Mouse (Mus musculus) T-helper 2 cell (primary cell): ENCODE results near the gene C2cd2.

ENCODE experiments used
- in situ Hi-C: fragments of 300-600 bp; cut with MboI, MseI; formaldehyde crosslinking; loops from one replicate; pipeline ENCODE4 v1.15.1; 2025; ENCODE audit warnings: high pct_unique_total_duplicates

The C2cd2 gene

GRCm38 (mm10) chr16:97962151-97962948 is at the start of gene C2cd2, which contains the start of gene Zbtb21:
Gene C2cd2 (minus strand): TSS chr16:97962598.
Gene Zbtb21 (minus strand): TSS chr16:97962622.
- in situ Hi-C loops = loop anchor here (5.0 to 10.0 kb wide), 2 partner anchors 35 to 108 kb away; partner anchors contain the start of genes B230307C23Rik and Prdm15

- in situ Hi-C loops = loop anchor here (5.0 to 10.0 kb wide), 2 partner anchors 35 to 143 kb away; partner anchors contain the start of genes C2cd2, Prdm15 and Zbtb21
Observed at GRCm38 (mm10) chr16:97997383-97997731, 35.0 kb upstream of the C2cd2 start.

DNA sequence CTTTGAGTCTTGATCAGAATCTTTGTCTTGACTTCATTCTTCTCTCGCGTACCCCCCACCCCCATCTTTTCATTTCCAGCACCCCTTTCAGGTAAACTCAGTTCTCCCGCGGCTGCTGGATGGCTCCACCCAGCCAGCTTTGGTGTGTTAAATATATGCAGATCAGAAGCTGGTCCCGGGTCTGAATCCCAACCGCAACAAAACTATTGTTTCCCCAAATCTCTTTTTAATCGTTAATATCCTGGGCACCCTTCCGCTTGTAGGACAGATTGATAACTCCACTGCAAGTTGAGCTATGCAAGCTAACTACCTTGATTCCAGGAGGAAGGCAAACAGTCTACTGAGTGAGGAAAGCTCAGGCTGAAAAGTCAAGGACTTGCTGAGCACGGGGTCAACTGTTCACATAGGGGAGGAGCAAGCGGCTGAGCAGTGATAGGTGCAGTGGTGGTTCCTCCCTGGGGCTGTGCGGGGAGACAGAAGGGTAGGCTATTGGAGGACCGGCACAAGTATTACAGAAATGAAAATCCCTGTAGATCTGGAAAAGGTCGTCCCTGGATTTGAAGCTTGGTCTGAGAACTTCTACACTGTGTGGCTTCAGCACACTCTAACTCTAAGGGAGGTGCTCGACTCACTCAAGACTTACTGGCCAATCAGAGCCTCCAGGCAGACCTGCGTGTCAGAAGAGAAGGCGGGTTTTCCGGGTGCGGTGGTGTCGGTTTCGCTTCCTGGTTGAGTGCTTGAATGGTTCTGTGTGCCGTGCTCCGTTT is 34.4 kb upstream of the C2cd2 start, which contains the start of gene B230307C23Rik:
Gene B230307C23Rik, plus strand, starts transcription at position 700 of the 767 bp plus-strand sequence.
- in situ Hi-C loops = loop anchor here (5.0 to 10.0 kb wide), 2 partner anchors 34 to 142 kb away; partner anchors contain the start of genes C2cd2, Prdm15 and Zbtb21

- in situ Hi-C loops = loop anchor here (5.0 to 10.0 kb wide), 2 partner anchors 34 to 141 kb away; partner anchors contain the start of genes C2cd2, Prdm15 and Zbtb21
Observed at GRCm38 (mm10) chr16:97995849-97996615, 33.6 kb upstream of the C2cd2 start.

- in situ Hi-C loops = loop anchor here (10.0 kb wide), 1 partner anchor 138 kb away; the partner anchor contains the start of gene Prdm15
Observed at GRCm38 (mm10) chr16:97992477-97992876, 30.1 kb upstream of the C2cd2 start.

DNA sequence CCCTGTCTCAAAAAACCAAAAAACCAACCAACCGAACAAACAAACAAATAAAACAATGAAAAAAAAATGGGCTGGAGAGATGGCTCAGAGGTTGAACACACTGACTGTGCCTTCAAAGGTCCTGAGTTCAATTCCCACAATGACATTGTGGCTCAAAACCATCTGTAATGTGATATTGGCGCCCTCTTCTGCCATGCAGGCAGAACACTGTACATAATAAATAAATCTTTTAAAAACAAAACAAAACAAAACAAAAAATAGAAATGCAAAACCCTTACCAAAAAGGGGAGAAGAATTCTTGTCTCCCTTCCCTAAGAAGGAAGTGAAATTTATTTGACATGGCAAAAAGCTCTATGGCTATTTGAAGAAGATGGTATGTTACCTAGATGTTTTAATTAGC is 29.1 kb upstream of the C2cd2 start:
- in situ Hi-C loops = loop anchor here (10.0 kb wide), 1 partner anchor 137 kb away; the partner anchor contains the start of gene Prdm15

GRCm38 (mm10) chr16:97984589-97984988 is 22.2 kb upstream of the C2cd2 start:
- in situ Hi-C loops = no loop called here

DNA sequence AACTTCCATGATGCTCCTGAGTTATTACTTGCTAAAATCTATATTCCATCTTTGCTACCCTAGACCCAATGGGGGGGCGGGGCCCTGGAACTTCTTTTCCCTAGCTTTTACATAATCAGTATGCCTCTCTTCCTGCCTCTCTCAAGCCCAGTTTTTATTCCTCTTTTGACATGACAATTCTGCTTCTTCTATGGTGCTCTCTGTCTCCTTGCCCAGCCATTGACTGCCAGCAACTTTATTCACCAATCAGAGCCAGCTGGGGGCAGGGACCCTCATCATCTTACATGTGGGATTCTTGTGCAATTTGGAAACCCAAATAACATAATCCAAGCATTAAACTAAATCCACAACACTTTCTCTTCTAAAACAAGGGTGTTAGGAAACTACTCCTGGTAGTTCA is 19.0 kb upstream of the C2cd2 start:
- in situ Hi-C loops = no loop called here

GRCm38 (mm10) chr16:97977722-97978121 is 15.3 kb upstream of the C2cd2 start:
- in situ Hi-C loops = no loop called here

DNA sequence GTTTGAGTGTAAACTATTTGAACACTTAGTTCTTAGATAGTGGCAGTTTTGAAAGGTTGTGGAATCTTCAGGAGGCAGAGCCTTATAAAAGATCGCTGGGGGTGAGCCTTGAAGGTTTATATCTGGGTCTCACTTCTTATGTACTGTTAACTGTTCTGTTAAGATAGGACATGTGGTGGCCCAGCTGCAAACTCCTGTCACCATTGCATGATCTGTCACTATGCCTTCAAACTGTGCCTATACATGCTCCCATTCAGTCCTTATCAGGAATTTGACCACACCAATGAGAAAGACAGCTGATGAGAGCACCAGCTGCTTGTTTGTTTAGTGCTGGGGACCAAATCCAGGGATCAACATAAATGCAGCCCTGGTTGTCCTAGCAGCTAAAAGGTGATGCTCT is 14.9 kb upstream of the C2cd2 start:
- in situ Hi-C loops = no loop called here

GRCm38 (mm10) chr16:97963956-97964540 is 1.6 kb upstream of the C2cd2 start:
- in situ Hi-C loops = loop anchor here (5.0 to 10.0 kb wide), 2 partner anchors 33 to 109 kb away; partner anchors contain the start of genes B230307C23Rik and Prdm15

DNA sequence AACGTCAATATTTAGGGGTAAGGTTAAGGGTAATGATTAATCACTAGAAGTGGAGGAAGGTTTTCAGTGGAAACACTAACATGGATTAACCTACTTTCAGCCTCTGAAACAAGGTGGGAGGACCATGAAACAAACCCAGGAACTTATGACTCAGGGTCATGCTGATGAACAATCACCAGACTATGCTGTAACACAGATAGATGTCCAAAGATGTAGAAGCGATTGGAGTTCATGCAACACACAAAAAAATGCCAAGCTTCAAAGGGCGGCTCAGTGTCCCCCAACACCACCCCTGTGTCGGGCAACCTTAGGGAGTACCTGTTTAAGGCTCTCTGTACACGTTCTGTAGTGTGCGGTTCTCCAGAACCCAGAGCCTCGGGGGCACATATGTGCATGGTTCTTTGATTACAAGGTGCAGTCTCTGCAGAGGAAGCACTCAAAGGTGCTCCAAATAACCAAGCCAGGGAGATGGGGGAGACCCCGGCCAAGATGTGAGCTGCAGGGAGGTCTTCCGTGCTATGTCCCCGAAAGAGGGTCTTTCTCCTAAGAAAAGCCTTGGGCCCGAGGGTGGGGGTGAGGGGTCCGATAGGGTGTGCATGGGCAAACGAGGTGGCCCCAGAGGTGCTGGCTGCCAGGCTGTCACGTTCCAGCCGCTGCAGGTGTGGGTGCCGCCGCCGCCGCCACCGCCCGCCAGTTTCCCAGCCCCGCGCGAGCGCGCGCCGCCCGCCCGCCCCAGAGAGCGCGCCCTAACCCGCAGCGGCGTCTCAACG is 832 bp downstream of the C2cd2 start:
- in situ Hi-C loops = loop anchor here (5.0 to 10.0 kb wide), 2 partner anchors 36 to 107 kb away; partner anchors contain the start of genes B230307C23Rik and Prdm15

- in situ Hi-C loops = loop anchor here (5.0 to 10.0 kb wide), 2 partner anchors 37 to 106 kb away; partner anchors contain the start of genes B230307C23Rik and Prdm15
Observed at GRCm38 (mm10) chr16:97960348-97960747, 2.0 kb downstream of the C2cd2 start.

DNA sequence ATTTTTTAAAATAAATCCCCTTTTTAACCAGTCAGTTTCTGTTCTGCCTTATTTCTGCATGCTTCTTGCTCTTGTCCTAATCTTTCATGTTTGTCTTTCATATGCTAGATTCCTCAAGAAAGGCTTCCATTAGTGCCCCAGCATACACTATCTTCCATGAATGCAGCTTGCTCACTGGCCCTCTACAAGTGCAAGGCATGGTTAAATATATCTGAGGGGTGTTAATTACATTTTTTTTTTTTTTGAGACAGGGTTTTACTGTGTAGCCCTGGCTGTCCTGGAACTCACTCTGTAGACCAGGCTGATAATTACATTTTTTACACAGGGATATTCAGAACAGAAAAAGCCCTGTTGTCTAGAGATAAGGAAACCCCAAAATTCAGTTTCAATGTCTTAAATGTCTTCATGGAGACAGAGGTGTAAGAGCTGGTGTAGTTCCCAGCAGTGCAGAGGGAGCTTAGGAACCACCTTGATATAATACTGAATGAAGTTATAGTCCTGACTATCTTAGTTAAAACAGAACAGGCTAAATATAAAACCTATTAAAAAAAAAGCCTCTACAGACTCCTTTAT is 3.9 kb downstream of the C2cd2 start:
- in situ Hi-C loops = no loop called here

GRCm38 (mm10) chr16:97957626-97958025 is 4.8 kb downstream of the C2cd2 start:
- in situ Hi-C loops = no loop called here

DNA sequence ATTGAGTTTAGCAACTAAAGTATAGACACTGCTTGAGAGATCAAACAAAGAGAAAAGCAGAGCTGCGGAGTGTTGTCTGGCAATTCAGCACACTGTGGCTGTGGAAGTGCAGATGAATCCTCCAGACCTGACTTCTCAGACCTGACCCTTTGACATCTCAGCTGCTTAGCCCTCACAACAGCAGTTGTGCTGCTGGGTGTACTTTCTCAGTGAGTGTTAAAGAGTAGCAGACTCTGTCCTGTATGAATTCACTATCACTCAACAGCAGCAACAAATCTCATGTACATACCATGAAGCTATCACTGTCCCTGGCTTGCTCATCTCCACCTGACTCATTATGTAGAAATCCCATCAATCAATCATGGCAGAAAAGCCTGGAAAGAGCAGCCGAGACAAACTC is 6.4 kb downstream of the C2cd2 start:
- in situ Hi-C loops = no loop called here

DNA sequence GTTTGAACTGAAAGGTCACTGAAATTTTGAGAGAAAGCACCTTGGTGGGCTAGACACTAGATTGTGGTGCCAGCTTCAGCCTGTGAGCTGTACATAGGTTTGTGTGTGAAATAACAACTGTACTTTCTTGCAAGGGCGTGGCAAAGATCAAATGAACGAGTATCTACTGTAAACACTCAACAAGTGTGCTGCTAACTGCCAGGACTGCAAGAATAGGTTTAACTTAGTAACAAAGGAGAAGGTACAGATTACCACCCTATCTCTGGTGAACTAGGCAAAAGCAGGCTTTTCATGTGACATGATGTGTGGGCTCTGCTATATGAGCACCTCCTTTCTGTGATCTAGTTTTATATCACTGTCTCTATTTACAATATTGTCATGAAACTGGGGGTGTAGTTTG is 9.1 kb downstream of the C2cd2 start:
- in situ Hi-C loops = no loop called here

DNA sequence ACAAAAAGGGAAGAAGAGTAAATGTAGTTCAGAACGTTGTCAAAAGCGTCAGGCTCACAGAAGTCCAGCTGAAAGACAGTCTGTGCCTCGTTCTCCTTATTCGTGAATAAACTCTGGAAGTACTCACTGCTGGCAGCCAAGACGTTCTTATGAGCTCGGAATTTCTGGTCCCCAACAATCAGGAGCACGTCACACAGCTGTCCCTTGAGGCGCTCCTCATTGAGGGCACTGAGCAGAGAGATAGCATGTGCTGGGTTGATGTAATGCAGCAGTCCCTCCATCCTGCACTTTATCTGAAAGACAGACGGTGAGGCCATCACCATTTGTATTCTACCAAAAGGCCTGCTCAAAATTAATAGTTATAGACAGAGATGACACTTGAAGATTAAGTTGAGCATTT is 9.6 kb downstream of the C2cd2 start:
- in situ Hi-C loops = no loop called here

- in situ Hi-C loops = no loop called here
Observed at GRCm38 (mm10) chr16:97952371-97952770, 10.0 kb downstream of the C2cd2 start.

DNA sequence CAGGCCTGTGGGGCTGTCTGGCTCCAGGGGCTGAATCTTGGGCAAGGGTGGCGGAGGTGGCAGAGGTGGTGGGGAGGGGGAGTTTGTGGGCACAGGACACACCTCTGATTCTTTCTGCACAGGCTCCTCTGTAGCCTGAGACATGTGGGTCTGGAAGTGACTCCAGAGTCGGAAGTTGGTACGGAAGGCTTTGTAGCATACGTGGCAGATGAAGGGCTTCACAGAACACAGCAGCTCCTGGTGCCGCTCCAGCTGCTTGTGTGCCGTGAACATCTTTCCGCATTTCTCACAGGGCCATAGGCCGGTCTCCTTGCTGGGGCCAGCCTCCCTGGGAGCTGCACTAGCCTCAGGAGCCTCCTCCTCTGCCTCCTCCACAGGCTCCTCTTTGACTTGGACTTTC is 12.3 kb downstream of the C2cd2 start:
- in situ Hi-C loops = no loop called here
